Mouse (Mus musculus): ENCODE data around the gene Tsen2. TPM values are rescaled to one million over a fixed set of nuclear protein-coding genes. Genes with fewer than 3 reads are reported as not detected.

The Tsen2 gene
- polyA plus RNA-seq, 1 experiment from 2014 or later: 18.5 TPM

DNA sequence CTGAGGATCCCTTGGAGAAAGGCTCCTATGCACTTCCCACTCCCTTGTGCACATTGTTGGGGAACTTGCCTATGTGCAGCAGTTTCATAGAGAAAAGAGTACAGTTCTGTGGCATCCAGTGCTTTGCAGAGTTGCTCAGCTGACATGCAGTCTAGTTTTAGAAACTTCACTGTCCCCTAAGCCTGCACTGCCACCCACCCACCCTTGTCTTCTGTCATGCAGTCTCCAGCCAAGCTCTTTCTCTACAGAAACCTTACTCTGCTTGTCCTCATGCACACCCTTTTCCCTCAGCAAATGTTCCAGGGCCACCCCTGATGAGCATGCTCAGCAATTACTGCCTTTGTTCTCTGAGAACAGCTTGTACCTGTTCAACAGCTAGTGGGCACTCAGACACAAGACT, 69.3 kb downstream of the Tsen2 start:
- peaks cover 62% of the 10 kb centered on the region for H3K36me3 ChIP-seq (ENCODE audit: insufficient read depth, low read length)
- DNase-seq (ENCODE audit: low spot score): no peak

GRCm38 (mm10) chr6:115615983-115616382, 71.5 kb downstream of the Tsen2 start:
- Histone ChIP-seq H3K9me3 (replicated peaks; ENCODE audit: low read length) (no peaks in the 10 kb centered on the region), H3K4me2 (ENCODE audit: low read length) (no peak overlapping the region), H3K4me3 (replicated peaks; ENCODE audit: low read depth, low read length) (no peak overlapping the region), H3K27me3 (ENCODE audit: insufficient read depth, low read length) (no peaks in the 10 kb centered on the region), H3K36me3 (ENCODE audit: insufficient read depth, low read length) (peaks cover 71% of the 10 kb centered on the region), H3K4me1 (replicated peaks; ENCODE audit: insufficient read depth, low read length) (no peaks in the 10 kb centered on the region), H3K27ac (no peak overlapping the region), H3K9ac (ENCODE audit: low read depth, low read length) (no peak overlapping the region)
- DNase-seq (ENCODE audit: low spot score) (no peak), ATAC-seq (replicated peaks; ENCODE audit: low FRiP score, low read depth) (no peak)
- 80% methylated on average over 3 of the region's 3 CpGs for WGBS
- TF ChIP-seq CTCF (IDR thresholded peaks at IDR 0.05; ENCODE audit: low read depth): no peak; the same call in 1 of the 2 replicates

More for the DNA sequence above, 69.3 kb downstream of the Tsen2 start:
- no peak overlapping the region for H3K4me2 ChIP-seq (ENCODE audit: low read length)
- H3K9me3 ChIP-seq (replicated peaks; ENCODE audit: low read length): no peaks in the 10 kb centered on the region
- H3K4me1 ChIP-seq (replicated peaks; ENCODE audit: insufficient read depth, low read length): no peaks in the 10 kb centered on the region
- TF ChIP-seq CTCF (IDR thresholded peaks at IDR 0.05; ENCODE audit: low read depth): no peak
- no peak for ATAC-seq (replicated peaks; ENCODE audit: low FRiP score, low read depth)
- H3K27me3 ChIP-seq (ENCODE audit: insufficient read depth, low read length): no peaks in the 10 kb centered on the region
- H3K27ac ChIP-seq: no peak overlapping the region
- no peak overlapping the region for H3K9ac ChIP-seq (ENCODE audit: low read depth, low read length)
- no peak overlapping the region for H3K4me3 ChIP-seq (replicated peaks; ENCODE audit: low read depth, low read length)

- Histone ChIP-seq H3K36me3 (ENCODE audit: insufficient read depth, low read length) (peaks cover 75% of the 10 kb centered on the region), H3K4me3 (replicated peaks; ENCODE audit: low read depth, low read length) (no peak overlapping the region), H3K27ac (no peak overlapping the region), H3K4me1 (replicated peaks; ENCODE audit: insufficient read depth, low read length) (no peaks in the 10 kb centered on the region), H3K9me3 (replicated peaks; ENCODE audit: low read length) (no peaks in the 10 kb centered on the region), H3K4me2 (ENCODE audit: low read length) (no peak overlapping the region), H3K9ac (ENCODE audit: low read depth, low read length) (no peak overlapping the region), H3K27me3 (ENCODE audit: insufficient read depth, low read length) (no peaks in the 10 kb centered on the region)
- 79% methylated on average over 10 of the region's 10 CpGs for WGBS
- ATAC-seq (replicated peaks; ENCODE audit: low FRiP score, low read depth) (no peak), DNase-seq (ENCODE audit: low spot score) (peak; percentile 34)
- TF ChIP-seq CTCF (IDR thresholded peaks at IDR 0.05; ENCODE audit: low read depth): no peak
These were observed 75.4 kb downstream of the Tsen2 start for GRCm38 (mm10) chr6:115619818-115620217.

GRCm38 (mm10) chr6:115620942-115621341, 76.5 kb downstream of the Tsen2 start:
- 30% methylated on average over 1 of the region's 1 CpGs for WGBS
- no peak for ATAC-seq (replicated peaks; ENCODE audit: low FRiP score, low read depth)
- Histone ChIP-seq H3K4me1 (replicated peaks; ENCODE audit: insufficient read depth, low read length) (no peaks in the 10 kb centered on the region), H3K9ac (ENCODE audit: low read depth, low read length) (no peak overlapping the region), H3K4me3 (replicated peaks; ENCODE audit: low read depth, low read length) (no peak overlapping the region), H3K27me3 (ENCODE audit: insufficient read depth, low read length) (no peaks in the 10 kb centered on the region), H3K9me3 (replicated peaks; ENCODE audit: low read length) (no peaks in the 10 kb centered on the region), H3K27ac (no peak overlapping the region), H3K4me2 (ENCODE audit: low read length) (no peak overlapping the region), H3K36me3 (ENCODE audit: insufficient read depth, low read length) (peaks cover 76% of the 10 kb centered on the region)
- no peak for TF ChIP-seq CTCF (IDR thresholded peaks at IDR 0.05; ENCODE audit: low read depth)
- DNase-seq (ENCODE audit: low spot score): no peak

DNA sequence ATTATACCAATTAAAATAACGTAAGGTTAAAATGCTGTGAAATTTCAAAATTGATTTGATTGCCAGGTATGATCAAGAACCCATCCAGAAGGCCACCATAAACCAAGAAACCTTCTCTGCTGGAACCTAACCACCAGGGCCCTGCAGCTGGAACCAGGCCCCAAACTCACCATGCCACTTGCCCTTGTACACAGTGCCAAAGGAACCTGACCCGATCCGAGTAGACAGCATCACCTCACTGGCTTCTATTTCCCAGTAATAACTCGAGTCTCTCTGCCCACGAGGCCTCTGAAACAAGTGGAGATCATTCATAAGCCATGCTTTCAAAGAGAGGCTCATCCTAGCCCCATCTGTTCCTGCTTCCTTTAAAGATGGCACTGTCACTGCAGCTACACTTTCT, 81.7 kb downstream of the Tsen2 start:
- TF ChIP-seq CTCF (IDR thresholded peaks at IDR 0.05; ENCODE audit: low read depth): no peak
- 89% methylated on average over 5 of the region's 5 CpGs for WGBS

More for the DNA sequence above, 81.7 kb downstream of the Tsen2 start:
- no peaks in the 10 kb centered on the region for H3K27me3 ChIP-seq (ENCODE audit: insufficient read depth, low read length)
- no peak for ATAC-seq (replicated peaks; ENCODE audit: low FRiP score, low read depth)
- no peak for DNase-seq (ENCODE audit: low spot score)
- H3K36me3 ChIP-seq (ENCODE audit: insufficient read depth, low read length): peaks cover 43% of the 10 kb centered on the region
- no peak overlapping the region for H3K4me3 ChIP-seq (replicated peaks; ENCODE audit: low read depth, low read length)
- H3K4me1 ChIP-seq (replicated peaks; ENCODE audit: insufficient read depth, low read length): no peaks in the 10 kb centered on the region
- H3K4me2 ChIP-seq (ENCODE audit: low read length): no peak overlapping the region
- no peaks in the 10 kb centered on the region for H3K9me3 ChIP-seq (replicated peaks; ENCODE audit: low read length)
- H3K27ac ChIP-seq: no peak overlapping the region
- H3K9ac ChIP-seq (ENCODE audit: low read depth, low read length): no peak overlapping the region

Other genes starting within 250 kb of the Tsen2 start
- gene Pparg, start 183.7 kb upstream of the Tsen2 start, polyA plus RNA-seq (2015; fragmentation: Nextera tagmentation; extraction: Ambion mirVana): 6.0 and 8.0 TPM in 2 replicates
- gene Mkrn2os, start 47.9 kb downstream of the Tsen2 start, polyA plus RNA-seq (2015; fragmentation: Nextera tagmentation; extraction: Ambion mirVana): 7.6 and 8.3 TPM in 2 replicates
- 27.4 and 28.2 TPM in 2 replicates for gene Mkrn2, start 57.2 kb downstream of the Tsen2 start, polyA plus RNA-seq (2015; fragmentation: Nextera tagmentation; extraction: Ambion mirVana)
- gene Raf1, start 132.0 kb downstream of the Tsen2 start, polyA plus RNA-seq (2015; fragmentation: Nextera tagmentation; extraction: Ambion mirVana): 67.4 and 68.0 TPM in 2 replicates
- gene Tmem40, start 217.7 kb downstream of the Tsen2 start, polyA plus RNA-seq (2015; fragmentation: Nextera tagmentation; extraction: Ambion mirVana): 1.0 and 1.8 TPM in 2 replicates
- gene Cand2, start 229.9 kb downstream of the Tsen2 start, polyA plus RNA-seq (2015; fragmentation: Nextera tagmentation; extraction: Ambion mirVana): 10.4 and 12.1 TPM in 2 replicates

All from kidney, postnatal 0 days (tissue).